Mouse (Mus musculus): ENCODE data around the gene Milr1.

GRCm38 (mm10) chr11:106767516-106767915 lies 16.5 kb downstream of the Milr1 start:
- TF ChIP-seq CTCF (IDR thresholded peaks at IDR 0.05; ENCODE audit: low read depth, low read length), result no peak
- no peak for TF ChIP-seq POLR2A (IDR thresholded peaks at IDR 0.05; ENCODE audit: extremely low read depth, insufficient read depth, low read length)

Measured in liver, adult 2 months (tissue).